Mouse (Mus musculus) skeletal muscle tissue, postnatal 0 days (tissue): Measurements from ENCODE around the gene 5730409E04Rik. TPM values are rescaled to one million over a fixed set of nuclear protein-coding genes. Genes with fewer than 3 reads are reported as not detected.

Experiments
- microRNA-seq, 2 experiments: library from miRNA; unstranded; fragments of <30 nt; microRNA quantifications; one replicate each; pipeline ENCODE4; 2016
- polyA plus RNA-seq: library from polyadenylated mRNA; unstranded; fragments of >200 nt; fragmentation: Nextera tagmentation; extraction: Ambion mirVana; gene quantifications from 2 replicates; pipeline ENCODE4 v1.2.1, GENCODE M21; 2015

Gene 5730409E04Rik
- polyA plus RNA-seq = 2.8 and 3.3 TPM in 2 replicates

DNA sequence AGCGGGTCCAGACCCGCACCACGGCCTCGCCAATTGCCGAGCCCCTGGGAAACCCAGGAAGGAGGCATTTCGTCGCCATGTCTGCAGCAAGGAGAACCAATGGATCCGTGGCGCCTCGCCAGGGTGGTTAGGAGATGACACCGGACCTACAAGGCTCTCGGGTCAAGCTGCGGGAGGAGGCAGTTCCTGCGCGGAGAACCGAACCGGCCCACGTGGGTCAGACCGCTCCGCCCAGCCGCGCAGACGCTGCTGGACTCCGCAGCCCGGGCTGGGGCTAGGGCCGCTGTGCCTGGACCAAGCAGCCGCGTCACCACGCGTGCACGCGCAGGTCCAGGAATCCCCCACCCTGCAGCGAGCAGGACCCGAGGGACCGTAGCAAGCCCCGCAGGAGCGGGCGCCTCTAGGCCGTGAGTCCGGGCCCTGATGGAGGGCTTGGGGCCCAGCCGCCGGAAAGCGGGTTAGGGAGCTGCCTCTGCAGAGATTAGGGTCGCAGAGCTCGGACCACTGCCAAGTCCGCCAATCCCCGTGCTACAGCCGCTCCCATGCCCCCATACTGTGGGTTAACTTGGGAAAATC is at the start of gene 5730409E04Rik:
TSS of gene 5730409E04Rik (plus strand) at position 213 of the 576 bp plus-strand sequence.

Small RNA genes lying within 50 kb of the gene (microRNA-seq; reads per million reads assigned to microRNA genes)
- gene Mir7119 = 0 to 0.41 reads per million in 2 experiments

Other genes starting within 250 kb of the 5730409E04Rik start
- gene Ago3, start 180.3 kb upstream of the 5730409E04Rik start, polyA plus RNA-seq = 8.5 and 8.8 TPM in 2 replicates
- 1.0 and 1.6 TPM in 2 replicates for gene Ago1, start 141.2 kb upstream of the 5730409E04Rik start, polyA plus RNA-seq
- gene Ago4, start 76.3 kb upstream of the 5730409E04Rik start, polyA plus RNA-seq = 0.58 and 0.60 TPM in 2 replicates
- 6.0 and 8.5 TPM in 2 replicates for gene Clspn, start 52.9 kb upstream of the 5730409E04Rik start, polyA plus RNA-seq
- 359 and 360 TPM in 2 replicates for gene Psmb2, start 67.8 kb downstream of the 5730409E04Rik start, polyA plus RNA-seq
- gene Tfap2e, start 126.4 kb downstream of the 5730409E04Rik start, polyA plus RNA-seq = 0.12 TPM in 1 of 2 replicates, not detected in the other
- 12.9 and 13.3 TPM in 2 replicates for gene Ncdn, start 143.6 kb downstream of the 5730409E04Rik start, polyA plus RNA-seq
- 13.8 and 16.0 TPM in 2 replicates for gene AU040320, start 143.7 kb downstream of the 5730409E04Rik start, polyA plus RNA-seq